Mouse (Mus musculus): Measurements from ENCODE around the gene Gm9195. TPM values are rescaled to one million over a fixed set of nuclear protein-coding genes. Genes with fewer than 3 reads are reported as not detected.
A peak's percentile ranks its signal among the peaks of the same experiment; 100 is the strongest.

The Gm9195 gene
- polyA plus RNA-seq, 1 experiment from 2014 or later, result not detected

GRCm38 (mm10) chr14:72458930-72459329 lies 32.7 kb downstream of the Gm9195 start:
- WGBS, result 86% methylated on average over 1 of the region's 1 CpGs
- H3K4me2 ChIP-seq (ENCODE audit: low read depth, low read length), result no peak overlapping the region
- no peaks in the 10 kb centered on the region for H3K27me3 ChIP-seq (ENCODE audit: control insufficient read depth, insufficient read depth, low read depth, low read length)
- H3K4me1 ChIP-seq (replicated peaks; ENCODE audit: control insufficient read depth, insufficient read depth, low read length), result no peaks in the 10 kb centered on the region
- no peak overlapping the region for H3K27ac ChIP-seq (ENCODE audit: low read length)
- no peaks in the 10 kb centered on the region for H3K36me3 ChIP-seq (ENCODE audit: control insufficient read depth, insufficient read depth, low read length)
- no peaks in the 10 kb centered on the region for H3K9me3 ChIP-seq (ENCODE audit: control insufficient read depth, low read length)
- ATAC-seq (ENCODE audit: low read depth), result no peak
- H3K4me3 ChIP-seq (ENCODE audit: low read length), result no peak overlapping the region
- H3K9ac ChIP-seq (ENCODE audit: low read length), result no peak overlapping the region

GRCm38 (mm10) chr14:72447141-72448091 lies 44.2 kb downstream of the Gm9195 start:
- no peak overlapping the region for H3K4me3 ChIP-seq (ENCODE audit: low read length)
- no peaks in the 10 kb centered on the region for H3K27me3 ChIP-seq (ENCODE audit: control insufficient read depth, insufficient read depth, low read depth, low read length)
- no peak overlapping the region for H3K27ac ChIP-seq (ENCODE audit: low read length)
- no peak overlapping the region for H3K4me2 ChIP-seq (ENCODE audit: low read depth, low read length)
- no peaks in the 10 kb centered on the region for H3K36me3 ChIP-seq (ENCODE audit: control insufficient read depth, insufficient read depth, low read length)
- H3K9me3 ChIP-seq (ENCODE audit: control insufficient read depth, low read length), result no peaks in the 10 kb centered on the region
- ATAC-seq (ENCODE audit: low read depth), result peak; percentile 73
- no peak overlapping the region for H3K9ac ChIP-seq (ENCODE audit: low read length)
- WGBS, result 48% methylated on average over 9 of the region's 9 CpGs
- no peaks in the 10 kb centered on the region for H3K4me1 ChIP-seq (replicated peaks; ENCODE audit: control insufficient read depth, insufficient read depth, low read length)

- no peaks in the 10 kb centered on the region for H3K27me3 ChIP-seq (ENCODE audit: control insufficient read depth, insufficient read depth, low read depth, low read length)
- no peak for ATAC-seq (ENCODE audit: low read depth)
- H3K27ac ChIP-seq (ENCODE audit: low read length), result no peak overlapping the region
- no peak overlapping the region for H3K9ac ChIP-seq (ENCODE audit: low read length)
- no peak overlapping the region for H3K4me2 ChIP-seq (ENCODE audit: low read depth, low read length)
- no peaks in the 10 kb centered on the region for H3K36me3 ChIP-seq (ENCODE audit: control insufficient read depth, insufficient read depth, low read length)
- H3K4me3 ChIP-seq (ENCODE audit: low read length), result no peak overlapping the region
- H3K4me1 ChIP-seq (replicated peaks; ENCODE audit: control insufficient read depth, insufficient read depth, low read length), result no peaks in the 10 kb centered on the region
- no peaks in the 10 kb centered on the region for H3K9me3 ChIP-seq (ENCODE audit: control insufficient read depth, low read length)
- WGBS, result 70% methylated on average over 11 of the region's 11 CpGs
Observed at GRCm38 (mm10) chr14:72442936-72443335, 48.7 kb downstream of the Gm9195 start.

- no peak overlapping the region for H3K4me3 ChIP-seq (ENCODE audit: low read length)
- H3K4me2 ChIP-seq (ENCODE audit: low read depth, low read length), result no peak overlapping the region
- H3K27ac ChIP-seq (ENCODE audit: low read length), result no peak overlapping the region
- no peak overlapping the region for H3K9ac ChIP-seq (ENCODE audit: low read length)
- H3K4me1 ChIP-seq (replicated peaks; ENCODE audit: control insufficient read depth, insufficient read depth, low read length), result no peaks in the 10 kb centered on the region
- no peaks in the 10 kb centered on the region for H3K36me3 ChIP-seq (ENCODE audit: control insufficient read depth, insufficient read depth, low read length)
- H3K27me3 ChIP-seq (ENCODE audit: control insufficient read depth, insufficient read depth, low read depth, low read length), result no peaks in the 10 kb centered on the region
- no peak for ATAC-seq (ENCODE audit: low read depth)
- no peaks in the 10 kb centered on the region for H3K9me3 ChIP-seq (ENCODE audit: control insufficient read depth, low read length)
- 79% methylated on average over 7 of the region's 7 CpGs for WGBS
Observed at GRCm38 (mm10) chr14:72440929-72441328, 50.7 kb downstream of the Gm9195 start.

GRCm38 (mm10) chr14:72440436-72440835 lies 51.2 kb downstream of the Gm9195 start:
- ATAC-seq (ENCODE audit: low read depth), result no peak
- H3K27ac ChIP-seq (ENCODE audit: low read length), result no peak overlapping the region
- no peaks in the 10 kb centered on the region for H3K9me3 ChIP-seq (ENCODE audit: control insufficient read depth, low read length)
- H3K9ac ChIP-seq (ENCODE audit: low read length), result no peak overlapping the region
- H3K27me3 ChIP-seq (ENCODE audit: control insufficient read depth, insufficient read depth, low read depth, low read length), result no peaks in the 10 kb centered on the region
- WGBS, result 74% methylated on average over 6 of the region's 6 CpGs
- no peaks in the 10 kb centered on the region for H3K4me1 ChIP-seq (replicated peaks; ENCODE audit: control insufficient read depth, insufficient read depth, low read length)
- no peak overlapping the region for H3K4me2 ChIP-seq (ENCODE audit: low read depth, low read length)
- H3K4me3 ChIP-seq (ENCODE audit: low read length), result no peak overlapping the region
- H3K36me3 ChIP-seq (ENCODE audit: control insufficient read depth, insufficient read depth, low read length), result no peaks in the 10 kb centered on the region

GRCm38 (mm10) chr14:72438976-72439375 lies 52.7 kb downstream of the Gm9195 start:
- Histone ChIP-seq H3K27ac (ENCODE audit: low read length) (no peak overlapping the region), H3K9me3 (ENCODE audit: control insufficient read depth, low read length) (no peaks in the 10 kb centered on the region), H3K36me3 (ENCODE audit: control insufficient read depth, insufficient read depth, low read length) (no peaks in the 10 kb centered on the region), H3K4me3 (ENCODE audit: low read length) (no peak overlapping the region), H3K9ac (ENCODE audit: low read length) (no peak overlapping the region), H3K4me1 (replicated peaks; ENCODE audit: control insufficient read depth, insufficient read depth, low read length) (no peaks in the 10 kb centered on the region), H3K27me3 (ENCODE audit: control insufficient read depth, insufficient read depth, low read depth, low read length) (no peaks in the 10 kb centered on the region), H3K4me2 (ENCODE audit: low read depth, low read length) (no peak overlapping the region)
- ATAC-seq (ENCODE audit: low read depth), result no peak
- 75% methylated on average over 1 of the region's 1 CpGs for WGBS

- H3K27ac ChIP-seq (ENCODE audit: low read length), result peak overlapping the region; percentile 22; the same call in 1 of the 2 replicates
- H3K27me3 ChIP-seq (ENCODE audit: control insufficient read depth, insufficient read depth, low read depth, low read length), result no peaks in the 10 kb centered on the region
- no peaks in the 10 kb centered on the region for H3K36me3 ChIP-seq (ENCODE audit: control insufficient read depth, insufficient read depth, low read length)
- ATAC-seq (ENCODE audit: low read depth), result peak; percentile 97
- H3K4me2 ChIP-seq (ENCODE audit: low read depth, low read length), result no peak overlapping the region
- WGBS, result 48% methylated on average over 1 of the region's 1 CpGs
- peaks cover 3% of the 10 kb centered on the region; the same call in 1 of the 2 replicates for H3K4me1 ChIP-seq (replicated peaks; ENCODE audit: control insufficient read depth, insufficient read depth, low read length)
- no peak overlapping the region for H3K4me3 ChIP-seq (ENCODE audit: low read length)
- H3K9ac ChIP-seq (ENCODE audit: low read length), result no peak overlapping the region
- no peaks in the 10 kb centered on the region for H3K9me3 ChIP-seq (ENCODE audit: control insufficient read depth, low read length)
Observed at GRCm38 (mm10) chr14:72389696-72390095, 101.9 kb downstream of the Gm9195 start.

- Histone ChIP-seq H3K4me2 (ENCODE audit: low read depth, low read length) (no peak overlapping the region), H3K36me3 (ENCODE audit: control insufficient read depth, insufficient read depth, low read length) (no peaks in the 10 kb centered on the region), H3K4me3 (ENCODE audit: low read length) (no peak overlapping the region), H3K9me3 (ENCODE audit: control insufficient read depth, low read length) (no peaks in the 10 kb centered on the region), H3K4me1 (replicated peaks; ENCODE audit: control insufficient read depth, insufficient read depth, low read length) (peaks cover 3% of the 10 kb centered on the region; the same call in 1 of the 2 replicates), H3K27me3 (ENCODE audit: control insufficient read depth, insufficient read depth, low read depth, low read length) (no peaks in the 10 kb centered on the region), H3K9ac (ENCODE audit: low read length) (no peak overlapping the region), H3K27ac (ENCODE audit: low read length) (peak overlapping the region; percentile 22; the same call in 1 of the 2 replicates)
- WGBS, result 44% methylated on average over 4 of the region's 4 CpGs
- peak; percentile 82 for ATAC-seq (ENCODE audit: low read depth)
Observed at GRCm38 (mm10) chr14:72389288-72389687, 102.3 kb downstream of the Gm9195 start.

GRCm38 (mm10) chr14:72377224-72377623 lies 114.4 kb downstream of the Gm9195 start:
- no peak for ATAC-seq (ENCODE audit: low read depth)
- 3% methylated on average over 2 of the region's 2 CpGs for WGBS
- Histone ChIP-seq H3K4me2 (ENCODE audit: low read depth, low read length) (no peak overlapping the region), H3K27ac (ENCODE audit: low read length) (no peak overlapping the region), H3K4me3 (ENCODE audit: low read length) (no peak overlapping the region), H3K9ac (ENCODE audit: low read length) (no peak overlapping the region), H3K9me3 (ENCODE audit: control insufficient read depth, low read length) (no peaks in the 10 kb centered on the region), H3K4me1 (replicated peaks; ENCODE audit: control insufficient read depth, insufficient read depth, low read length) (no peaks in the 10 kb centered on the region), H3K36me3 (ENCODE audit: control insufficient read depth, insufficient read depth, low read length) (no peaks in the 10 kb centered on the region), H3K27me3 (ENCODE audit: control insufficient read depth, insufficient read depth, low read depth, low read length) (no peaks in the 10 kb centered on the region)
